Mouse (Mus musculus) MEL (cell line): ENCODE measurements around the gene Ankar. TPM values are rescaled to one million over a fixed set of nuclear protein-coding genes. Genes with fewer than 3 reads are reported as not detected.

Source experiments
- DNase-seq: peaks from one replicate; pipeline ENCODE4 v3.0.0; 2011; ENCODE audit warnings: low read depth, low spot score
- H3K27ac ChIP-seq: 2 replicates; pipeline ENCODE4 v1.5.1; 2012; ENCODE audit warnings: low read depth, mild to moderate bottlenecking, control low read depth, low read length, moderate library complexity; ENCODE audit not compliant: control insufficient read depth
- H3K27me3 ChIP-seq, 2 experiments: fragments of 150-350 bp in 1 of 2; sonication (generic) in 1 of 2; 2 replicates each; pipeline ENCODE4 v1.6.1; 2012; ENCODE audit warnings: low read length in 2 of 2, mild to moderate bottlenecking in 2 of 2, improper control_type of control experiment in 1 of 2, moderate library complexity in 1 of 2; ENCODE audit not compliant: insufficient read depth in 2 of 2, control insufficient read depth in 1 of 2
- H3K36me3 ChIP-seq, 2 experiments: 2 replicates each; pipeline ENCODE4 v1.6.1; 2012 to 2014; ENCODE audit warnings: low read length in 2 of 2, improper control_type of control experiment in 1 of 2, inconsistent platforms in 1 of 2, mild to moderate bottlenecking in 1 of 2; ENCODE audit not compliant: insufficient read depth in 2 of 2, control insufficient read depth in 1 of 2
- H3K4me1 ChIP-seq, 2 experiments: fragments of 150-350 bp in 1 of 2; sonication (generic) in 1 of 2; 2 replicates each; pipeline ENCODE4 v1.6.1; 2012; ENCODE audit warnings: low read length in 2 of 2, improper control_type of control experiment in 1 of 2, mild to moderate bottlenecking in 1 of 2; ENCODE audit not compliant: insufficient read depth in 2 of 2, control insufficient read depth in 1 of 2
- H3K4me3 ChIP-seq, 2 experiments: fragments of 150-350 bp in 1 of 2; sonication (generic) in 1 of 2; 2 replicates each; pipeline ENCODE4 v1.5.1; 2012; ENCODE audit warnings: low read depth in 2 of 2, low read length in 2 of 2, mild to moderate bottlenecking in 2 of 2, moderate library complexity in 2 of 2, control low read depth in 1 of 2, improper control_type of control experiment in 1 of 2; ENCODE audit not compliant: control insufficient read depth in 1 of 2, insufficient read depth in 1 of 2
- H3K79me2 ChIP-seq: 2 replicates; pipeline ENCODE4 v1.6.1; 2012; ENCODE audit warnings: mild to moderate bottlenecking, low read length, moderate library complexity; ENCODE audit not compliant: control insufficient read depth, poor library complexity, insufficient read depth
- H3K9ac ChIP-seq: 2 replicates; pipeline ENCODE4 v1.6.1; 2012; ENCODE audit warnings: low read depth, mild to moderate bottlenecking, control low read depth, low read length, moderate library complexity; ENCODE audit not compliant: control insufficient read depth, poor library complexity, severe bottlenecking
- H3K9me3 ChIP-seq: fragments of 150-350 bp; sonication (generic); replicated peaks from 2 replicates; pipeline ENCODE4 v1.6.1; 2012; ENCODE audit warnings: mild to moderate bottlenecking, low read length, improper control_type of control experiment, moderate library complexity; ENCODE audit not compliant: insufficient read depth
- CHD1 ChIP-seq: IDR thresholded peaks from 2 replicates; pipeline ENCODE4 v1.6.1; 2012; ENCODE audit warnings: low read depth, mild to moderate bottlenecking, inconsistent platforms, low read length, improper control_type of control experiment
- CTCF ChIP-seq, 3 experiments: IDR thresholded peaks in 2 of 3; conservative IDR thresholded peaks in 1 of 3; 2 replicates each; pipeline ENCODE4 v1.5.1; 2011 to 2012; ENCODE audit warnings: low read length in 3 of 3, low read depth in 2 of 3, mild to moderate bottlenecking in 2 of 3, improper control_type of control experiment in 1 of 3, inconsistent platforms in 1 of 3, mixed read lengths in 1 of 3, moderate library complexity in 1 of 3; ENCODE audit not compliant: control insufficient read depth in 1 of 3, insufficient read depth in 1 of 3, poor library complexity in 1 of 3, severe bottlenecking in 1 of 3
- E2F4 ChIP-seq: IDR thresholded peaks from 2 replicates; pipeline ENCODE4 v1.6.1; 2011; ENCODE audit warnings: low read depth, low read length, improper control_type of control experiment, borderline replicate concordance
- EP300 ChIP-seq, 2 experiments: IDR thresholded peaks; 2 replicates each; pipeline ENCODE4 v1.6.1; 2011; ENCODE audit warnings: improper control_type of control experiment in 2 of 2, low read length in 2 of 2, low read depth in 1 of 2, mild to moderate bottlenecking in 1 of 2
- GABPA ChIP-seq: IDR thresholded peaks from 2 replicates; pipeline ENCODE4 v1.6.1; 2012; ENCODE audit warnings: low read depth, mild to moderate bottlenecking, inconsistent platforms, low read length, improper control_type of control experiment, moderate library complexity
- GATA1 ChIP-seq: IDR thresholded peaks from 2 replicates; pipeline ENCODE4 v1.6.1; 2011; ENCODE audit warnings: low read depth, low read length, improper control_type of control experiment
- HCFC1 ChIP-seq: IDR thresholded peaks from 2 replicates; pipeline ENCODE4 v1.6.1; 2012; ENCODE audit warnings: low read depth, mild to moderate bottlenecking, inconsistent platforms, low read length, improper control_type of control experiment, moderate library complexity
- JUND ChIP-seq: IDR thresholded peaks from 2 replicates; pipeline ENCODE4 v1.6.1; 2011; ENCODE audit warnings: low read depth, mild to moderate bottlenecking, improper control_type of control experiment, low read length
- MAFK ChIP-seq: IDR thresholded peaks from 2 replicates; pipeline ENCODE4 v1.6.1; 2011; ENCODE audit warnings: low read depth, mild to moderate bottlenecking, low read length, improper control_type of control experiment, borderline replicate concordance
- MXI1 ChIP-seq: IDR thresholded peaks from 2 replicates; pipeline ENCODE4 v1.6.1; 2011; ENCODE audit warnings: mild to moderate bottlenecking, low read depth, low read length, improper control_type of control experiment
- MYB ChIP-seq: IDR thresholded peaks from 2 replicates; pipeline ENCODE4 v1.6.1; 2011; ENCODE audit warnings: mild to moderate bottlenecking, low read depth, low read length, improper control_type of control experiment
- MYC ChIP-seq: IDR thresholded peaks from 2 replicates; pipeline ENCODE4 v1.6.1; 2011; ENCODE audit warnings: low read depth, mild to moderate bottlenecking, low read length, improper control_type of control experiment, moderate library complexity
- NELFE ChIP-seq: IDR thresholded peaks from 2 replicates; pipeline ENCODE4 v1.6.1; 2011; ENCODE audit warnings: low read depth, low read length, improper control_type of control experiment
- POLR2AphosphoS2 ChIP-seq: IDR thresholded peaks from 2 replicates; pipeline ENCODE4 v1.6.1; 2011; ENCODE audit warnings: low read length, improper control_type of control experiment
- RCOR1 ChIP-seq: IDR thresholded peaks from 2 replicates; pipeline ENCODE4 v1.6.1; 2012; ENCODE audit warnings: low read depth, mild to moderate bottlenecking, inconsistent platforms, low read length, improper control_type of control experiment
- SIN3A ChIP-seq: IDR thresholded peaks from 2 replicates; pipeline ENCODE4 v1.6.1; 2012; ENCODE audit warnings: low read length, improper control_type of control experiment, inconsistent platforms
- TBP ChIP-seq: IDR thresholded peaks from 2 replicates; pipeline ENCODE4 v1.8.0; 2011; ENCODE audit warnings: low read depth, low read length, improper control_type of control experiment
- TCF12 ChIP-seq: IDR thresholded peaks from 2 replicates; pipeline ENCODE4 v1.6.1; 2014; ENCODE audit warnings: low read depth, mild to moderate bottlenecking, inconsistent platforms, low read length, improper control_type of control experiment, moderate library complexity
- UBTF ChIP-seq: IDR thresholded peaks from 2 replicates; pipeline ENCODE4 v1.6.1; 2012; ENCODE audit warnings: low read depth, mild to moderate bottlenecking, inconsistent platforms, low read length, improper control_type of control experiment, moderate library complexity, borderline replicate concordance; ENCODE audit not compliant: insufficient read depth
- USF1 ChIP-seq: IDR thresholded peaks from 2 replicates; pipeline ENCODE4 v1.6.1; 2014; ENCODE audit warnings: low read depth, mild to moderate bottlenecking, inconsistent platforms, low read length, improper control_type of control experiment, moderate library complexity
- ZC3H11A ChIP-seq: IDR thresholded peaks from 2 replicates; pipeline ENCODE4 v1.6.1; 2012; ENCODE audit warnings: low read depth, mild to moderate bottlenecking, inconsistent platforms, low read length, improper control_type of control experiment
- ZNF384 ChIP-seq: IDR thresholded peaks from 2 replicates; pipeline ENCODE4 v1.6.1; 2012; ENCODE audit warnings: low read depth, mild to moderate bottlenecking, inconsistent platforms, low read length, improper control_type of control experiment
- polyA plus RNA-seq, 2 experiments: library from polyadenylated mRNA; stranded (reverse) in 1 of 2; unstranded in 1 of 2; fragments of >175 nt in 1 of 2; fragments of >200 nt in 1 of 2; gene quantifications; 2 replicates each; pipeline versions ENCODE4 v1.2.1 to v1.2.4; 2012; ENCODE audit warnings: low replicate concordance in 2 of 2, low read depth in 1 of 2; ENCODE audit not compliant: insufficient read length in 2 of 2, insufficient read depth in 1 of 2, missing spikeins in 1 of 2
- total RNA-seq: library from RNA; depleted of rRNA; stranded (reverse); fragments of 300-350 nt; gene quantifications from 2 replicates; pipeline ENCODE4 v1.2.3, GENCODE M21; 2012

Ankar gene
- total and polyA plus RNA-seq, 3 experiments: not detected

GRCm38 (mm10) chr1:72710753-72711653 lies 10.6 kb upstream of the Ankar start, which contains the start of gene Rpl37a (continued):
- TF ChIP-seq MYB: no peak
- no peak for TF ChIP-seq GABPA
- peak; percentile 30; the same call in 1 of the 2 replicates for TF ChIP-seq MXI1
- no peak for TF ChIP-seq MAFK
- TF ChIP-seq ZC3H11A: no peak
- TF ChIP-seq E2F4: 0 out of 2 replicates have a peak, but pooled peaks have one; percentile 45
- no peak for TF ChIP-seq GATA1
- TF ChIP-seq TBP: peak; percentile 94
- TF ChIP-seq UBTF: no peak
- peak; percentile 97 for TF ChIP-seq NELFE
- peak; percentile 86 for TF ChIP-seq HCFC1
- TF ChIP-seq CHD1: no peak
- no peak for TF ChIP-seq CTCF (IDR thresholded peaks at IDR 0.05 in 2 of 3, conservative IDR thresholded peaks at IDR 0.05 in 1 of 3; ENCODE audit: control insufficient read depth in 1 of 3, insufficient read depth in 1 of 3, low read depth in 2 of 3, low read length in 3 of 3, poor library complexity in 1 of 3, severe bottlenecking in 1 of 3)
- no peak for TF ChIP-seq USF1

GRCm38 (mm10) chr1:72707525-72707924 lies 7.1 kb upstream of the Ankar start:
- H3K27ac ChIP-seq: peak overlapping the region; percentile 9
- H3K4me1 ChIP-seq: peaks cover 6 to 7% of the 10 kb centered on the region in 2 experiments; a peak in 2 of 4 replicates
- DNase-seq: peak; percentile 60
- H3K9me3 ChIP-seq: no peaks in the 10 kb centered on the region
- TF ChIP-seq JUND: no peak
- no peak for TF ChIP-seq UBTF
- peak; percentile 41; the same call in 1 of the 2 replicates for TF ChIP-seq TCF12
- no peak for TF ChIP-seq ZNF384
- TF ChIP-seq GATA1: peak; percentile 46; the same call in 1 of the 2 replicates
- no peak; the same call in 1 of the 2 replicates for TF ChIP-seq MXI1
- no peak for TF ChIP-seq POLR2AphosphoS2
- TF ChIP-seq NELFE: no peak
- TF ChIP-seq EP300 (IDR thresholded peaks at IDR 0.05; ENCODE audit: low read depth in 1 of 2, low read length in 2 of 2): peak; percentile 46 to 64; a peak in 3 of 4 replicates
- TF ChIP-seq RCOR1: no peak; the same call in 1 of the 2 replicates
- TF ChIP-seq SIN3A: no peak
- no peak for TF ChIP-seq MYC
- TF ChIP-seq MYB: no peak
- H3K36me3 ChIP-seq: peaks cover 2 to 11% of the 10 kb centered on the region in 2 experiments
- no peaks in the 10 kb centered on the region for H3K27me3 ChIP-seq
- H3K9ac ChIP-seq: no peak overlapping the region
- H3K4me3 ChIP-seq: no peak overlapping the region
- H3K79me2 ChIP-seq: peaks cover 14% of the 10 kb centered on the region
